Mouse (Mus musculus) gastrocnemius, adult 2 months (tissue): Measurements from ENCODE around the gene Smg7. TPM values are rescaled to one million over a fixed set of nuclear protein-coding genes. Genes with fewer than 3 reads are reported as not detected.
"Not testable (repeated sequence)": the region's sequence is repeated elsewhere in the genome, so short reads cannot be mapped to it uniquely, and the experiment has no call there.

Experiments
- DNase-seq: peaks from one replicate; pipeline ENCODE4 v3.0.0; 2022
- H3K27ac ChIP-seq: fragments of 200-600 bp; 2 replicates; pipeline ENCODE4 v1.8.1; 2022; ENCODE audit warnings: mild to moderate bottlenecking
- H3K4me3 ChIP-seq: fragments of 200-600 bp; 2 replicates; pipeline ENCODE4 v1.8.1; 2022; ENCODE audit warnings: mild to moderate bottlenecking, moderate library complexity
- CTCF ChIP-seq: fragments of 200-600 bp; IDR thresholded peaks from 2 replicates; pipeline ENCODE4 v1.8.1; 2022; ENCODE audit warnings: antibody characterized with exemption, mild to moderate bottlenecking, moderate library complexity
- intact Hi-C: fragments of 180-260 bp; cut with DNase I; formaldehyde crosslinking; loops from one replicate; pipeline ENCODE4 v1.15.1; 2025
- total RNA-seq, 2 experiments: library from RNA; stranded (reverse); gene quantifications; 2 replicates each; pipeline ENCODE4 v1.2.3; 2021

The Smg7 gene
- total RNA-seq, 2 experiments from 2014 or later = 38.7 to 40.4 TPM

DNA sequence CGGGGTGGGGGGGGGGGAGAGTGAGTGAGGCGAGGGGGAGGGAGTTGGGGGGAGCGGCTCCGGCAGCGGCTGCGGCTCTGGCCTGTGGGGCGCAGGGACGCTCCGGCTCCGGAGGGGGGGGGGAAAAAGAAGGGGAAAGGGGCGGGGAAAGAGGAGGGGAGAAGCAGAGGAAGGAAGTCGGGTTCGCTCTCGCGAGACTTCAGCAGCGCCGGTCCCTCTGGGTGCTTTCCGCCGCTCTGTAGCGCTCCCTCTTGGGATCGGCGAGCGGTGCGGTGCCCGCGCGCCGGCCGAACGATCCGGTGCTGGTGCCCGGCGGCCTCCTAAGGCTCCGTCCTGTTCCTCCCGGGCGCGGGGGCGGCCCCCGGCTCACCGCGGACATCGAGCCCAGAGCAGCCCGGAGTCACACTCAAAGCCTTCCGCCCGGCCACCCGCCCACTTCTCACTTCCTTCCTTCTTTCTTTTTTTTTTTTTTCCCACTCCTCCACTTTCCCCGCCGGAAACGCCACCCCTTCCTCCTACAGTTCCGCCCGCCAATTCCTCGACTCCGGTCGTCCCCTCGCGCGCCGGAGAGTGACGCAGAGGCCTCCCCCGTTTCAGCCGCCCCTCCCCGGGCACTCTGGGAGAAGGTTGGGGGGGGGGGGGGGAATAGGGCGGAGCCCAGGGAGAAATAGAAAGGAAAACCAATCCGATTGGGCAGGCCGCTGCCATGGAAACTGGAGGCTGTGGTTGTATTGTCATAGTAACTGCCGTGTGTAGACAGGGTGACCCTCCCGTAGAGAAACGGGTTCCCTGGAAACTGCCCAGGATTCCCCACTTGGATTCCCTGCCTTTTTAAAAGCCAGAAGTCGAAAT is 445 bp upstream of the Smg7 start:
- DNase-seq = peak; percentile 98
- intact Hi-C loops = loop anchor here (2.0 to 5.0 kb wide), 2 partner anchors 112 to 136 kb away; partner anchors contain the start of genes Arpc5 and Rgl1
- TF ChIP-seq CTCF = peak; percentile 34
- peak overlapping the region; percentile 96 for H3K4me3 ChIP-seq
- H3K27ac ChIP-seq = peak overlapping the region; percentile 100

DNA sequence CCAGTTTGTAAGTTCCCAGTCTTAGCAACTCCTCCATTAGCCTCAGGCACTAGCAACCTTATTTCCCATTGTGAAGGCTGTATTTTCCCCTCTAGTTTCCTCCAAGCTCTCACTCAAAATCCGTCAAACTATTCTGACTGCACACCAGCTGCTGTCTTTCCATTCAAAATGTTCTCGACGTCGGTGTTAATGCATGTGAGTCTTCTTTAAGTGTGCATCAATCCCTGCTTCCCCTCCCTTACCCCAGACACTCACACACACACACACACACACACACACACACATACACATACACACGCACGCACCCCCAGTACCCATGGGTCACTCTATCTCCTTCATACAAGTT is 1.1 kb downstream of the Smg7 start:
- no peak for TF ChIP-seq CTCF
- intact Hi-C loops = loop anchor here (5.0 kb wide), 1 partner anchor 134 kb away; the partner anchor contains the start of genes Arpc5 and Rgl1
- no peak for DNase-seq
- peak overlapping the region; percentile 96 for H3K4me3 ChIP-seq
- peak overlapping the region; percentile 100; the same call in 1 of the 2 replicates for H3K27ac ChIP-seq

DNA sequence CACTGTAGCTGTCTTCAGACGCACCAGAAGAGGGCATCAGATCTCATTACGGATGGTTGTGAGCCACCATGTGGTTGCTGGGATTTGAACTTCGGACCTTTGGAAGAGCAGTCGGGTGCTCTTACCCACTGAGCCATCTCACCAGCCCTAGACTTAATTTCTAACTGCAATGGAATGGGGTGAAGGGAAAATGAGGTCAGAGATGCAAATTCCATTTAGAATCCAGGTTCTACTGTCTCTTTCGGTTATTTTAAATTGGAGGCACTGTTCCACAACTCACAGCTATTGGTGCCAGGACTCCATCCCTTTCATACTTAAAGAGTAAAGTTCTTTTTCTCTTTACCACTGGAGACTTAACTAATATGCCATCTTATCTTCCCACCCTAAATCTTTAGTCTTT is 14.4 kb downstream of the Smg7 start:
- intact Hi-C loops, H3K4me3 ChIP-seq, DNase-seq, H3K27ac ChIP-seq: not testable (repeated sequence)

DNA sequence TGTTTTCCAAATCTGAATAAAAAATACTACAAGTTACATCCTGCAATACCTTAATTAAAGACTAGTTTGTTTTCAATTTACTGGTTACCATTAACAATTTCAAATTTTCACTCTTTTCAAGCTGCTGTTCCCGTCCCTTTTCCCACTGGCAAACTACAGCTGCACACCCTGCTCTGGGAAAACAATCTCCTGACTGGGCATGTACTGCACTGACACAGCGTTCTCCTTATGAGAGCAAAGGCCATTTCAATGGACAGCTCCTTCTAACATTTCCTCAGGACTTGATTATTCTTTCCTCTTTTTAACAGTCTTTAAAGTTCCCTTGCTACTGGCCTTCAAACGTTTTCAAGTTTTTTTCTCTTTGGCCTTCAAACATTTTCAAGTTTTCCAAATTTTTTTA is 31.4 kb downstream of the Smg7 start:
- Histone ChIP-seq H3K27ac (peak overlapping the region; percentile 48), H3K4me3 (no peak overlapping the region)
- TF ChIP-seq CTCF = no peak
- intact Hi-C loops = no loop called here
- DNase-seq = peak; percentile 32

DNA sequence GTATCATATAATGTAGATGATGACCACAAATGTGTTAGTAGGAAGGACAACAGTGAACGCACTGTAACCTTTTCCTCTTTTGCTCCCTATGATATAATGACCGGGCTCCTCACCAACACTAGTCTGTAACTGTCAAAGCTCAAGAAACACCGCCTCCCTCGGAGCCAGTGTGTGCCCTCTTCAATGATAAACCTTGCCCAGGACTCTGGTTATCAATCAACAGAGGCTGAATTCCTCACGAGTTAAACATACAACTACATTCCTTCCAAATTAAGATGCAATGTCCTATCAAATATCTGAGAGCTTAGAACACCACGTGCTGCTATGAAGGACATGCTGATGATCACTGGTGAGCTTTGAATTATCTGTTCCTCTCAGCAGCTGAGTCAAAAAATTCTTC is 32.5 kb downstream of the Smg7 start:
- no peak for TF ChIP-seq CTCF
- intact Hi-C loops = no loop called here
- H3K27ac ChIP-seq = no peak overlapping the region
- H3K4me3 ChIP-seq = no peak overlapping the region
- DNase-seq = no peak

DNA sequence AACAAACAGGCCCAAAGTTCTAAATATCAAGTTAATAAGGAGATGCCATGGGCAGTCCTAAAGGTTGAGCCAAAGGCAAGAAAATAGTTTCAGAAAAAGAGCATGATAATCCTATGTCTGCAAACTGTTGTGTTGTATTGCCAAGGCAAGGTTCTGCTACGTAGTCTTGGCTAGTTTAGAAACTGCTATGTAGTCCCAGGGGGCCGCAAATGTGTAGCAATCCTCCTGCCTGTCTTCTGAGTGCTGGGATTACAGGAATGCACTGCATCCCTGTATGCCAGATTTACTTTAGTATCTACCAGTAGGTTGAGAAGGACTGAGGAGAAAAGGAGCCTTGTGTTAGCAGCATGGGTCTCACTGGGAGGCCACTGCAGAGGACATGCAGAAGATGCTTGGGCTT is 55.6 kb downstream of the Smg7 start:
- Histone ChIP-seq H3K4me3 (no peak overlapping the region), H3K27ac (no peak overlapping the region)
- intact Hi-C loops = no loop called here
- no peak for DNase-seq
- TF ChIP-seq CTCF = no peak

DNA sequence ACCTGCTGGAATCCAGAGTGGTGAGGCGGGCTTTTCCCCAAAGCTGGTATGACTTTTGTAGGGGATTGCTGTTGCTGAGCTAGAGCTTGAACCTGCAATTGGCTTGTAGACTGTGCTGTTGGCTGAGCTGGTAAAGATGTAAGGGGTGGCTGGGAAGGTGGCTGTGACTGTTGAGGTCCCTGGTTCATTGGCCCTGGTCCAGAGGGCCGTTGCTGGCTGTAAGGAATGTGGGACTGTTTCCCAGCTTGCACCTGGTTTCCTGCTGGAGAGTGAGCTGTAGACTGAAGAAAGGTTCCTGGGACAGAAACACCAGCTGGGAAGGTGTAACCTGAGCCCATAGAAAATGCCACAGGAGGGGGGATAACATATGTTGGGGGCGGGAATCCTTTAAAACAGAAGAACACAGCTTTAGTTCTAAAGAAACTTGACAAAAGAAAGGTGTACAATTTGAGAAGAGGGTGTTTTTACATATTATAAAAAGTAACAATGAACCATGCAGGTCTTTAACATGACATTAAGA is 57.2 kb downstream of the Smg7 start:
- Histone ChIP-seq H3K27ac (no peak overlapping the region), H3K4me3 (no peak overlapping the region)
- TF ChIP-seq CTCF = no peak
- no peak for DNase-seq
- intact Hi-C loops = no loop called here

DNA sequence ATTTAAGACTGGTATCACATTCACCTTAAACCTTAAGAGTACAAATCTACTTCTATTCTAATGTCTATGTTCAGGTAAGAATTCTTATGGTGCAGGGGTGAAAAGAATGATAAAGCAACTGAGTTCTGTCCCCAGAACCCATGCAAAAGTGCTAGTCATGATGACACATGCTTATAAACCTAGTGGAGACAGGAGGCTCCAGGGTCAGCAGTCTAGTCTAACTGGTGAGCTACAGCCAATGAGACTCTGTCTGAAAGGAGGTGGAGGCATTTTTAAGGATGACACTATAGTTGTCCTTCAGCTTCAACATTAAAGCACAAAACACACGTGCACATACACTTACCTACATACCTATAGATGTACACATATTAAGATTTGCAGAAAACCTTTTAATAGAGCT is 57.8 kb downstream of the Smg7 start:
- H3K4me3 ChIP-seq = no peak overlapping the region
- no peak for DNase-seq
- TF ChIP-seq CTCF = no peak
- H3K27ac ChIP-seq = no peak overlapping the region
- intact Hi-C loops = no loop called here

DNA sequence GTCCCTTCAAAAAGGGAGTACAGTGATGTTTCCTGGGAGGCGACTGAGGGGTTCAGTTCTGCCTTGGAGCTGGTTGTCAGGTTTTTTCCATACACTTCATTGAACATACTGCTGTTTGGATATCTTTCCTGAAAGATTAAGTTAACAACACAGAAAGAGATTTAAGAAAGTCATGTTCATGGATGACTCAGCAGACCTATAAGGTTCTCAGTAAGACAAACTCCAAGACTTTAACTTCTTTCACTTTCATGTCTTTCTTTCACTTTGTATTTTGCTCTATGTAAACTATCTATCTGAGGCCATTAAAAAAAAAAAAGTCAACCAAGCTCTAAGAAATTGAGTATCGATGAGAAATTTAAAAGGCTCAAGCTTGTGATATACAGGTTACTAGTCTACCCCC is 61.4 kb downstream of the Smg7 start:
- no peak for TF ChIP-seq CTCF
- H3K4me3 ChIP-seq = no peak overlapping the region
- no peak for DNase-seq
- intact Hi-C loops = no loop called here
- no peak overlapping the region for H3K27ac ChIP-seq

DNA sequence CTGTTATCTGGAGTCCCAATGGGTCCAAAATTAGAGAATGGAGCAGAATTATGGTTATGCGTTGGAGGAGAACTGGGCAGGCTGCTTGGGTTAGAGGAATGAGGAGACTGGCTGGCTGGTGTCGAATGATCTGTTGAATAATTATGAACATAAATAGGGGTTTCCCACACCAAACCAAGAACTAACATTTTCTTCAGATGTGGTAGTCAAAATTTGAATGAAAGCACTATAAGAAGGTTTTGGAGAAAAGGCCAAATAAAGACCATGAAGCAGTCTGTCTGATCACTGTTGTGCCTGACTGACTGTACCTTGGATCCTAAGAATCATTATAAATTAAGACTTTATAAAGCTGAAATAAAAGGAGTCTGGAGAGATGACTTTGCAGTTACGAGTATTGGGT is 62.1 kb downstream of the Smg7 start:
- TF ChIP-seq CTCF = no peak
- intact Hi-C loops = no loop called here
- no peak for DNase-seq
- Histone ChIP-seq H3K4me3 (no peak overlapping the region), H3K27ac (no peak overlapping the region)

DNA sequence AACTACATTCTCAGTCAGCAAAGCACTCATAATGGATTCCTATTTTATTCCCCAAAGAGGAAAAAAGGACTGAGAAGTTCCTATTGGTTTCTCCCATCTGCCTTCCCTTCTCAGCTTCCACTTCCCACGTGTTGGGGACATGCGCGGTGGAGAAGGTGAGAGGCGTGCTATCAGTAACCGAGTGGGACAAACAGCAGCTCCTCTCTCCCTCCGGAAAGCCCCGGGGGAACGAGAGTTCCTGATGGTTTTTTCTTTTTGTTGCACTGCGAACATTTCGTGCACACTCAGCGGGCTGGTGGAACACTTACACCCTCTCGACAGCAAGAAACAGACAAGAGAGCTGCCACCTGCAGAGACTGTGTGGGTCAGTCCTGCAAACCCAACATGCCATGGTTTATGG is 63.6 kb downstream of the Smg7 start:
- TF ChIP-seq CTCF = no peak
- H3K27ac ChIP-seq = peak overlapping the region; percentile 38; the same call in 1 of the 2 replicates
- no peak for DNase-seq
- intact Hi-C loops = no loop called here
- H3K4me3 ChIP-seq = no peak overlapping the region

DNA sequence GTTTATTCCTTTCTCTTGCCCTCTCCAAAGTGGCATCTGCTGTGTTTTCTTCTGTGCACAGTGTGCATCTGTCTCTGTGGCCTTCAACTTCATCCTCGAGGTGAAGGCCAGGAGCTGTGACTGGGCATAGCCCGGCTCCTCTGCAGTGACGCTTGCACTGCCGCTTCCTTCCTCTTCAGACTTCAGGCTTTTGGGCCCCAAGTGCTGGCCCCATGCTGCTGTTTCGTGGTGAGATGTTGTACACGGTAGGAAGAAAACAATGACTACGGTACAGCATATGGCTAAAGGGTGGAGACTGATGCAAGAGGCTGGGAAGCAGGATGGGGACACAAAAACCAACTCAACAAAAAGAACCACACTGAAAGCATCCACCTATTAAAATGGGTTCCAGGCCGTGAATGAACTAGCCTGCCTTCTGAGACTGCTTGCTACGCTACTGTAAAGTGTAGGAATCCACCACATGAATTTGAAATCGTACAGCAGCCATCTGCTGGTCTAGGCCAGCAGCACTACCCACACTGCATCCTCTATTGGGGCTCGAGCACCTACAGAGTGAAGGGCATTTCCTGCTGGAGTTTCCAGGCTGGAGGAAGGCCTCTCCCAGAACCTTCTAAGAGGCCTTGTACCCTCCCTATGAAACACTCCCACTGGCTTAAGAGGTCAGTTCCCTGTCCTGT is 64.3 kb downstream of the Smg7 start:
- TF ChIP-seq CTCF = no peak
- intact Hi-C loops = no loop called here

DNA sequence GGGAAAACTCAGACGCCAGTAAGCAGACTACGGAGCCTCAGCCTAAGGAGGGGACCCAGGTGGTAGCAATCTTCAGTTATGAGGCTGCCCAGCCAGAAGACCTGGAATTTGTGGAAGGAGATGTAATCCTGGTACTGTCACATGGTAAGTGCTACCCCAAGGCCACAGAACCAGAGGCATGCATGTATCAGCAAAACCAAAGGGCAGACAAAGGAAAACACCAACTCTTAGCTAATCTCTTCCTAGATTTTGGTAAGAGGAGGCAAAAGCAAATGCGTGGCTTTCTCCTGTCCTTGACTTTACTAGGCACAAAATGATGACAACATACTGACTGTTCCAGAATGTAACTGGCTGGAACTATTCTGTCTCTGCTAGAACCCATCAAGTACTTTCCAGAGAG is 67.4 kb downstream of the Smg7 start:
- intact Hi-C loops = no loop called here

More for the DNA sequence above, 64.3 kb downstream of the Smg7 start:
- no peak for DNase-seq
- Histone ChIP-seq H3K4me3 (no peak overlapping the region), H3K27ac (peak overlapping the region; percentile 38)

DNA sequence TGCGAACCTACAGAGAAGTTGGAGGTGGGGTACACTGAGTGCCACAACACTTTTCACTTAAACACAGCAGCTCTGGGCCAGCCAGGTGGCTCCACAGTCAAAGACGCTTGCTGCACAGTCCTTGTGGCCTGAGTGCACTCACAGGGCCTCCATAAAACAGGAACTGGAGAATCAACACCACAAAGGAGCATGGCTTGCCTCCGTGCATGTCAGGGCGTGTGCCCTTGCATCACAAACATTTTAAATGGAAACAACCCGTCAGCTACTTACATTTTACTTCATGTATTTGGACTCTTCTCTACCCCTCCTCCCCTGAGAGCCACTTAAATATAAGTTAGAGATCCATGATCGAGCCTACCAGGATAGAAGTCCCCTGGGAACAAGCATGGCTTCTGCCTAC is 70.1 kb downstream of the Smg7 start:
- TF ChIP-seq CTCF = no peak
- intact Hi-C loops = no loop called here

More for the DNA sequence above, 67.4 kb downstream of the Smg7 start:
- no peak for DNase-seq
- Histone ChIP-seq H3K4me3 (no peak overlapping the region), H3K27ac (no peak overlapping the region)
- no peak for TF ChIP-seq CTCF

More for the DNA sequence above, 70.1 kb downstream of the Smg7 start:
- no peak overlapping the region for H3K27ac ChIP-seq
- no peak overlapping the region for H3K4me3 ChIP-seq
- no peak for DNase-seq
